Mouse (Mus musculus) NIH3T3 (cell line): ENCODE measurements around the gene Pkd1.

Experiments used
- DNase-seq: peaks from one replicate; pipeline ENCODE4 v3.0.0-alpha.2; 2012; ENCODE audit warnings: low read depth

The Pkd1 gene

GRCm38 (mm10) chr17:24565792-24566191 is 16.2 kb downstream of the Pkd1 start:
- no peak for DNase-seq

GRCm38 (mm10) chr17:24567034-24567779 is 17.6 kb downstream of the Pkd1 start:
- DNase-seq: peak; percentile 67

- no peak for DNase-seq
Observed at GRCm38 (mm10) chr17:24569837-24570236, 20.2 kb downstream of the Pkd1 start.

GRCm38 (mm10) chr17:24572651-24573245 is 23.1 kb downstream of the Pkd1 start:
- no peak for DNase-seq

GRCm38 (mm10) chr17:24573811-24574210 is 24.2 kb downstream of the Pkd1 start:
- DNase-seq: no peak

GRCm38 (mm10) chr17:24579532-24579931 is 29.9 kb downstream of the Pkd1 start:
- no peak for DNase-seq

- DNase-seq: no peak
Observed at GRCm38 (mm10) chr17:24580287-24580686, 30.7 kb downstream of the Pkd1 start.

GRCm38 (mm10) chr17:24583599-24584460 is 34.2 kb downstream of the Pkd1 start:
- DNase-seq: peak; percentile 20

- DNase-seq: peak; percentile 52
Observed at GRCm38 (mm10) chr17:24584520-24584919, 34.9 kb downstream of the Pkd1 start.

- no peak for DNase-seq
Observed at GRCm38 (mm10) chr17:24586532-24586931, 36.9 kb downstream of the Pkd1 start.

- DNase-seq: peak; percentile 22
Observed at GRCm38 (mm10) chr17:24590943-24591342, 41.3 kb downstream of the Pkd1 start.

- DNase-seq: no peak
Observed at GRCm38 (mm10) chr17:24591695-24592094, 42.1 kb downstream of the Pkd1 start.

GRCm38 (mm10) chr17:24593248-24593647 is 43.6 kb downstream of the Pkd1 start:
- no peak for DNase-seq

GRCm38 (mm10) chr17:24593992-24594890 is 44.6 kb downstream of the Pkd1 start:
- no peak for DNase-seq

- DNase-seq: peak; percentile 38
Observed at GRCm38 (mm10) chr17:24595126-24596072, 45.8 kb downstream of the Pkd1 start.

GRCm38 (mm10) chr17:24596073-24596466 is 46.4 kb downstream of the Pkd1 start:
- DNase-seq: no peak

GRCm38 (mm10) chr17:24596471-24597183 is 47.0 kb downstream of the Pkd1 start:
- no peak for DNase-seq

- DNase-seq: no peak
Observed at GRCm38 (mm10) chr17:24597989-24598388, 48.4 kb downstream of the Pkd1 start.

- DNase-seq: no peak
Observed at GRCm38 (mm10) chr17:24600502-24600901, 50.9 kb downstream of the Pkd1 start.

GRCm38 (mm10) chr17:24603961-24604360 is 54.3 kb downstream of the Pkd1 start:
- no peak for DNase-seq
